Mouse (Mus musculus) bone marrow macrophage, adult 2 months (primary cell): ENCODE measurements around the gene Lmnb2.

ENCODE experiments used
- CTCF ChIP-seq: IDR thresholded peaks from 2 replicates; pipeline ENCODE4 v1.5.1; 2012; ENCODE audit warnings: low read depth, mild to moderate bottlenecking, low read length, moderate library complexity
- POLR2A ChIP-seq: IDR thresholded peaks from 2 replicates; pipeline ENCODE4 v1.6.1; 2012; ENCODE audit warnings: mild to moderate bottlenecking, low read depth, low read length, borderline replicate concordance

GRCm38 (mm10) chr10:80856908-80857307 lies 61.1 kb downstream of the Lmnb2 start:
- TF ChIP-seq CTCF (no peak), POLR2A (no peak)
